Mouse (Mus musculus) kidney, embryonic 14.5 days (tissue): ENCODE measurements around the gene Pnpla1. TPM values are rescaled to one million over a fixed set of nuclear protein-coding genes. Genes with fewer than 3 reads are reported as not detected.

ENCODE experiments used
- ATAC-seq: fragments of 200-750 bp; cut with Nextera tagmentation; 2 replicates; pipeline ENCODE4 v1.8.0; 2017; ENCODE audit warnings: moderate number of reproducible peaks, mild to moderate bottlenecking, moderate TSS enrichment, moderate library complexity; ENCODE audit not compliant: low FRiP score, low TSS enrichment
- H3K27ac ChIP-seq: fragments of 300-500 bp; sonication (generic); 2 replicates; pipeline ENCODE4 v1.5.1; 2014; ENCODE audit warnings: low read depth, mild to moderate bottlenecking, low read length, moderate library complexity, mixed read lengths
- H3K27me3 ChIP-seq: fragments of 300-500 bp; sonication (generic); 2 replicates; pipeline ENCODE4 v1.6.1; 2014; ENCODE audit warnings: mild to moderate bottlenecking, low read length; ENCODE audit not compliant: control insufficient read depth, insufficient read depth
- H3K36me3 ChIP-seq: fragments of 300-500 bp; sonication (generic); 2 replicates; pipeline ENCODE4 v1.6.1; 2014; ENCODE audit warnings: low read length, mixed read lengths; ENCODE audit not compliant: control insufficient read depth, insufficient read depth
- H3K4me1 ChIP-seq: fragments of 300-500 bp; sonication (generic); 2 replicates; pipeline ENCODE4 v1.6.1; 2014; ENCODE audit warnings: low read length, mixed read lengths; ENCODE audit not compliant: control insufficient read depth, insufficient read depth
- H3K4me2 ChIP-seq: fragments of 300-500 bp; sonication (generic); replicated peaks from 2 replicates; pipeline ENCODE4 v1.6.1; 2014; ENCODE audit warnings: low read depth, mild to moderate bottlenecking, low read length
- H3K4me3 ChIP-seq: fragments of 300-500 bp; sonication (generic); 2 replicates; pipeline ENCODE4 v1.5.1; 2014; ENCODE audit warnings: mild to moderate bottlenecking, low read length
- H3K9ac ChIP-seq: fragments of 300-500 bp; sonication (generic); 2 replicates; pipeline ENCODE4 v1.6.1; 2014; ENCODE audit warnings: low read depth, mild to moderate bottlenecking, low read length, moderate library complexity
- H3K9me3 ChIP-seq: fragments of 300-500 bp; sonication (generic); 2 replicates; pipeline ENCODE4 v1.6.1; 2016; ENCODE audit warnings: low read length; ENCODE audit not compliant: control insufficient read depth
- WGBS: fragments of 180-500 bp; shearing (Covaris S2); extraction: QIAGEN DNeasy Blood & Tissue Kit; methylation state at CpG from one replicate; pipeline ENCODE4 v1.1.7; 2014; 5-methylcytosine and 5-hydroxymethylcytosine counted together
- polyA plus RNA-seq: library from polyadenylated mRNA; unstranded; fragments of >200 nt; fragmentation: Nextera tagmentation; extraction: Ambion mirVana; gene quantifications from 2 replicates; pipeline ENCODE4 v1.2.1, GENCODE M21; 2014

Pnpla1 gene
- polyA plus RNA-seq, 1 experiment from 2014 or later: not detected

- WGBS: 76% methylated on average over 18 of the region's 18 CpGs
- peaks cover 18% of the 10 kb centered on the region for H3K4me1 ChIP-seq
- ATAC-seq: no peak
- H3K27me3 ChIP-seq: no peaks in the 10 kb centered on the region
- no peaks in the 10 kb centered on the region for H3K36me3 ChIP-seq
- H3K9me3 ChIP-seq: no peaks in the 10 kb centered on the region
- H3K4me2 ChIP-seq: no peak overlapping the region
- H3K27ac ChIP-seq: peak overlapping the region; percentile 97
- no peak overlapping the region for H3K4me3 ChIP-seq
- H3K9ac ChIP-seq: no peak overlapping the region
These were observed 73.4 kb downstream of the Pnpla1 start for GRCm38 (mm10) chr17:28931436-28932211.

GRCm38 (mm10) chr17:28932274-28932673 lies 74.1 kb downstream of the Pnpla1 start:
- Histone ChIP-seq H3K36me3 (no peaks in the 10 kb centered on the region), H3K27me3 (no peaks in the 10 kb centered on the region), H3K9ac (no peak overlapping the region), H3K4me1 (peaks cover 18% of the 10 kb centered on the region), H3K4me2 (no peak overlapping the region), H3K9me3 (no peaks in the 10 kb centered on the region), H3K27ac (no peak overlapping the region), H3K4me3 (no peak overlapping the region)
- WGBS: 88% methylated on average over 4 of the region's 4 CpGs
- ATAC-seq: no peak

DNA sequence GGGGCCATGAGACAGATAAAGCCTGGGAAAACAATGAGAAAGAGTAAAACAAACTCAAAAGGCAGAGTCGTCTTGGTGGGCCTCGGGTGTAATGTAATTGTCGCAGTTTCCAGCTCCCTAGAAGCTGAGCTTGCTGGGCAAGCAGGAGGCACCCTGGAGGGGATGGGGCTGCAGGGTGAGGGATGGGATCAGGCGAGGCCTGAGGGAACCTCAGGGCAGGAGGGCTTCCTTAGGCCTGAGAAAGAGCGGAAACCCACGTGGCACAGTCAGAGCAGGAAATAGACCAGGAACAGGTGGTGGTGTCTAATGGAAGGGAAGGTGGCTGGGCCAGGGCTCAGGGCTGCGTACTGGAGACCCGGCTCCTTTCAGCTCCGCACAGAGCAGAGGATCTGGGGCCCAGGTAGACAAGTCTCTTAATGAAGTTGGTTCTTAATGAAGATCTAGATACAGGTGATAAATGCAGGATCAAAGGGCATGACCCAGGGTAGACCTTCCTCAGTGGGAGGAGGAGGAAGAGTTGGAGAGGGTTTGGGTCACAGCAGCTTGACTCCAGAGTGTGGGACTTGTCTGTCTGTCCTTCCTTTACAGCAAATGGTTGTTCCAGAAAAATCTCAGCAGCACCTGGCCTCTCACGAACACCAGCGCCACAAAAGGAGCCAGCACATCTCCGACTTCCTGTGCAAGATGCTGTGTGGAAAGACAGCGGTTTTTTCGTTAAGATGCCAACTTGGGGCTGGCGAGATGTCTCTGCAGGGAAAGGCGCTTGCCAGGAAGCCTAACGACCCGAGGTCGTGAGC lies 76.1 kb downstream of the Pnpla1 start:
- Histone ChIP-seq H3K36me3 (no peaks in the 10 kb centered on the region), H3K4me3 (no peak overlapping the region), H3K9me3 (no peaks in the 10 kb centered on the region), H3K27ac (no peak overlapping the region), H3K4me1 (peaks cover 18% of the 10 kb centered on the region), H3K9ac (no peak overlapping the region), H3K4me2 (no peak overlapping the region), H3K27me3 (no peaks in the 10 kb centered on the region)
- 68% methylated on average over 19 of the region's 19 CpGs for WGBS
- no peak for ATAC-seq

GRCm38 (mm10) chr17:28936133-28936532 lies 77.9 kb downstream of the Pnpla1 start:
- WGBS: 89% methylated on average over 7 of the region's 7 CpGs
- H3K9me3 ChIP-seq: no peaks in the 10 kb centered on the region
- no peak overlapping the region for H3K27ac ChIP-seq
- no peak overlapping the region for H3K4me3 ChIP-seq
- H3K27me3 ChIP-seq: no peaks in the 10 kb centered on the region
- H3K36me3 ChIP-seq: no peaks in the 10 kb centered on the region
- H3K9ac ChIP-seq: no peak overlapping the region
- ATAC-seq: no peak
- H3K4me1 ChIP-seq: peaks cover 4% of the 10 kb centered on the region; the same call in 1 of the 2 replicates
- H3K4me2 ChIP-seq: no peak overlapping the region

DNA sequence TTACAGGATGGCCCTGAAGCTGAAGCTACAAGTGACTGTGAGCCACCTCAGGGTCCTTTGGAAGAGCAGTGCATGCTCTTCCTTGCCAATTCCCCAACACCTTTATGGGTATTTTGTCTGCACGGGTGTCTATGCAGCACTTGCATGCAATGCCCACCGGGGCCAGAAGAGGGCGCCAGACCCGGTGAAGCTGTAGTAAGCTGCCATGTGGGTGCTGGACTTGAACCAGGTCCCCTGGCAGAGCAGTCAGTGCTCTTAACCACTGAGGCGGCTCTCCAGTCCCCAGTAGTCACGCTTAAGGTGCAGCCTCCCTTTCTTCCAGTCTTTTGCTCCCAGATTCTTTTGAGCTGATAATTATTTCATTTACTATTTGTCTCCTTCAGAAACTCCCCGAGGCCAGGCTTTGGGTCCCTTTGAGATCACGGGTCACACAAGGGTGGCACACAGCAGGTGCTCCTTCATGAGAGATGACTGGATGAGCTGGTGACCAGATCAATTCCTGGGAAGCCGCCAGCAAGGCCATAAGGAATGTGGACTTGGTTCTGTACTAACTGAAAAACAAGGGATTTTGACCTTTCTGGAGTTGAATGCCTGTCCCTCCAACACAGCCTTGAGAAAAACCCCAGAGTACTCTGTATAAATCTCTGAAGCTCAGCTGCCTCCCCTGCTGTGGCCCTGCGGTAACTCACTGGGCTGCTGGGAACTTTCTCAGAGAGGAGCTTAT lies 78.6 kb downstream of the Pnpla1 start:
- no peak for ATAC-seq
- H3K9me3 ChIP-seq: no peaks in the 10 kb centered on the region
- WGBS: 85% methylated on average over 10 of the region's 10 CpGs

More for the DNA sequence above, 78.6 kb downstream of the Pnpla1 start:
- no peak overlapping the region for H3K9ac ChIP-seq
- H3K27me3 ChIP-seq: no peaks in the 10 kb centered on the region
- H3K36me3 ChIP-seq: no peaks in the 10 kb centered on the region
- H3K4me2 ChIP-seq: no peak overlapping the region
- H3K4me1 ChIP-seq: no peaks in the 10 kb centered on the region
- no peak overlapping the region for H3K27ac ChIP-seq
- H3K4me3 ChIP-seq: no peak overlapping the region

Other genes starting within 250 kb of the Pnpla1 start
- 134 and 140 TPM in 2 replicates for gene Srpk1, start 235.7 kb upstream of the Pnpla1 start, polyA plus RNA-seq
- 0.69 and 1.3 TPM in 2 replicates for gene Slc26a8, start 168.2 kb upstream of the Pnpla1 start, polyA plus RNA-seq
- gene Mapk14, start 167.1 kb upstream of the Pnpla1 start, polyA plus RNA-seq: 36.4 and 61.6 TPM in 2 replicates
- 2.7 and 3.3 TPM in 2 replicates for gene AC170998.1, start 132.3 kb upstream of the Pnpla1 start, polyA plus RNA-seq
- gene Mapk13, start 89.1 kb upstream of the Pnpla1 start, polyA plus RNA-seq: 31.5 and 44.6 TPM in 2 replicates
- 10.2 and 16.2 TPM in 2 replicates for gene Brpf3, start 57.3 kb upstream of the Pnpla1 start, polyA plus RNA-seq
- 0.46 and 0.62 TPM in 2 replicates for gene 4930539E08Rik, start 56.9 kb downstream of the Pnpla1 start, polyA plus RNA-seq
- gene Pxt1, start 85.4 kb downstream of the Pnpla1 start, polyA plus RNA-seq: 0.28 TPM in 1 of 2 replicates, not detected in the other
- gene Kctd20, start 93.5 kb downstream of the Pnpla1 start, polyA plus RNA-seq: 43.4 and 83.7 TPM in 2 replicates
- gene Stk38, start 149.6 kb downstream of the Pnpla1 start, polyA plus RNA-seq: 65.5 and 101 TPM in 2 replicates
- gene Srsf3, start 174.2 kb downstream of the Pnpla1 start, polyA plus RNA-seq: 691 and 760 TPM in 2 replicates
- gene Cdkn1a, start 232.6 kb downstream of the Pnpla1 start, polyA plus RNA-seq: 37.4 and 45.6 TPM in 2 replicates